Mouse (Mus musculus) small intestine, adult 2 months (tissue): ENCODE measurements around the gene Hltf.

Experiments
- CTCF ChIP-seq: fragments of 200-500 bp; IDR thresholded peaks from 2 replicates; pipeline ENCODE4 v1.5.1; 2012; ENCODE audit warnings: low read depth, mild to moderate bottlenecking, control low read depth, inconsistent platforms, low read length, moderate library complexity, mixed read lengths; ENCODE audit not compliant: insufficient replicate concordance, insufficient read length; ENCODE audit errors: extremely low read depth
- POLR2A ChIP-seq: fragments of 200-500 bp; IDR thresholded peaks from 2 replicates; pipeline ENCODE4 v1.6.1; 2012; ENCODE audit warnings: low read depth, mild to moderate bottlenecking, control low read depth, inconsistent platforms, low read length, moderate library complexity

- TF ChIP-seq CTCF (no peak), POLR2A (no peak)
These were observed 86.1 kb downstream of the Hltf start for GRCm38 (mm10) chr3:20143726-20144125.
